Mouse (Mus musculus) C2C12 (cell line): ENCODE results near the gene Syn3.

Source experiments
- CEBPB ChIP-seq: IDR thresholded peaks from one replicate; pipeline ENCODE4 v1.6.1; 2011; ENCODE audit warnings: low read depth, mild to moderate bottlenecking, control low read depth, moderate library complexity
- CTCF ChIP-seq: IDR thresholded peaks from one replicate; pipeline ENCODE4 v1.5.1; 2011; ENCODE audit not compliant: control insufficient read depth, insufficient read depth, insufficient read length
- FOSL1 ChIP-seq: IDR thresholded peaks from one replicate; pipeline ENCODE4 v1.8.0; 2011; ENCODE audit warnings: mild to moderate bottlenecking, low read length; ENCODE audit not compliant: poor library complexity, insufficient read depth, severe bottlenecking
- MAX ChIP-seq: IDR thresholded peaks from one replicate; pipeline ENCODE4 v1.6.1; 2011; ENCODE audit warnings: mild to moderate bottlenecking, control low read depth
- MYOD1 ChIP-seq: IDR thresholded peaks from one replicate; pipeline ENCODE4 v1.6.1; 2011; ENCODE audit warnings: low read depth; ENCODE audit not compliant: control insufficient read depth, insufficient read length
- USF1 ChIP-seq: IDR thresholded peaks from one replicate; pipeline ENCODE4 v1.6.1; 2011; ENCODE audit warnings: low read depth, mild to moderate bottlenecking, control low read depth, moderate library complexity

GRCm38 (mm10) chr10:86011781-86012180, 486.9 kb downstream of the Syn3 start, which contains the start of gene Bpifc:
- no peak for TF ChIP-seq CTCF
- no peak for TF ChIP-seq FOSL1
- TF ChIP-seq MYOD1: no peak
- no peak for TF ChIP-seq USF1
- TF ChIP-seq CEBPB: no peak
- no peak for TF ChIP-seq MAX
